Mouse (Mus musculus): ENCODE measurements around the gene Lin37. TPM values are rescaled to one million over a fixed set of nuclear protein-coding genes. Genes with fewer than 3 reads are reported as not detected.

Lin37 gene
- polyA plus RNA-seq, 1 experiment from 2014 or later, result 40.8 TPM

- ATAC-seq (replicated peaks; ENCODE audit: low FRiP score, low read depth), result no peak
- H3K27me3 ChIP-seq (ENCODE audit: insufficient read depth, low read length), result no peaks in the 10 kb centered on the region
- H3K4me2 ChIP-seq (ENCODE audit: low read length), result no peak overlapping the region
- no peaks in the 10 kb centered on the region for H3K9me3 ChIP-seq (replicated peaks; ENCODE audit: low read length)
- H3K9ac ChIP-seq (ENCODE audit: low read depth, low read length), result no peak overlapping the region
- H3K4me1 ChIP-seq (replicated peaks; ENCODE audit: insufficient read depth, low read length), result peaks cover 6% of the 10 kb centered on the region
- no peaks in the 10 kb centered on the region for H3K36me3 ChIP-seq (ENCODE audit: insufficient read depth, low read length)
- no peak overlapping the region for H3K4me3 ChIP-seq (replicated peaks; ENCODE audit: low read depth, low read length)
- no peak for DNase-seq (ENCODE audit: low spot score)
- WGBS, result 74% methylated on average over 10 of the region's 10 CpGs
- TF ChIP-seq CTCF (IDR thresholded peaks at IDR 0.05; ENCODE audit: low read depth), result no peak
- H3K27ac ChIP-seq, result no peak overlapping the region
Measured at GRCm38 (mm10) chr7:30593579-30594509, 34.2 kb upstream of the Lin37 start.

DNA sequence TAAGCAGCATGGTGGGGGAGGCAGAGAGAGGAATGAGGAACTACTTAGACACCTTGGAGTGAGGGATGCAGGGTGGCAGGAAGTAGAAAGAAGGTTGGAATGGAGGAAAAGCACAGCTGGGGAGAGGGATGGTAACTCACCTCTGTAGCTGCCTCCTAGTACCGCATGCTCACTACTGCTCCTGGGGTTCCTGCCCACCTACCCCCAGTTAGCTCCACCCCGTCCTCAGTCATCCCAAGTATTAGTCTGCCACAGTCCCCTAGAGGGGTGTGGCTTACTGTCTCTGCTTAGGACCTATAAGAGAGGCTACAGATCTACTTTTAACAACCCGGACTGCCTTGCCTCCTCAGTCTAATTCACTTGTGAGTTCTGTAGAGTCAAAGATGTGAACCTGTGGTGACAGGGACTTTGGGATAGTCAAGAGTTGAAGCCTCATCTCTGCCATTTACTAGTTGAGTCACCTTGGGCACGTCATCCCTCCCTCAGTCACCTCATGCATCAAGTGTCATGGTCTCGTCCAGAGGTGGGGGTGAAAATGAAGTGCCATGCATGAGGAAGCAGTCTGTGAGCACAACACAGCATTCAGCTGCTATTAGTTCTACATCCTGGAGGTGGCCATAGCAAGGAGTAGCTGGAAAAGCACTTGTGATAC lies 33.3 kb upstream of the Lin37 start:
- no peaks in the 10 kb centered on the region for H3K27me3 ChIP-seq (ENCODE audit: insufficient read depth, low read length)
- no peaks in the 10 kb centered on the region for H3K9me3 ChIP-seq (replicated peaks; ENCODE audit: low read length)
- TF ChIP-seq CTCF (IDR thresholded peaks at IDR 0.05; ENCODE audit: low read depth), result peak; percentile 23; the same call in 1 of the 2 replicates
- WGBS, result 35% methylated on average over 5 of the region's 5 CpGs
- ATAC-seq (replicated peaks; ENCODE audit: low FRiP score, low read depth), result no peak
- H3K4me1 ChIP-seq (replicated peaks; ENCODE audit: insufficient read depth, low read length), result peaks cover 6% of the 10 kb centered on the region
- no peak overlapping the region for H3K4me3 ChIP-seq (replicated peaks; ENCODE audit: low read depth, low read length)
- no peak overlapping the region for H3K4me2 ChIP-seq (ENCODE audit: low read length)
- H3K27ac ChIP-seq, result no peak overlapping the region
- H3K9ac ChIP-seq (ENCODE audit: low read depth, low read length), result no peak overlapping the region
- DNase-seq (ENCODE audit: low spot score), result no peak
- no peaks in the 10 kb centered on the region for H3K36me3 ChIP-seq (ENCODE audit: insufficient read depth, low read length)

DNA sequence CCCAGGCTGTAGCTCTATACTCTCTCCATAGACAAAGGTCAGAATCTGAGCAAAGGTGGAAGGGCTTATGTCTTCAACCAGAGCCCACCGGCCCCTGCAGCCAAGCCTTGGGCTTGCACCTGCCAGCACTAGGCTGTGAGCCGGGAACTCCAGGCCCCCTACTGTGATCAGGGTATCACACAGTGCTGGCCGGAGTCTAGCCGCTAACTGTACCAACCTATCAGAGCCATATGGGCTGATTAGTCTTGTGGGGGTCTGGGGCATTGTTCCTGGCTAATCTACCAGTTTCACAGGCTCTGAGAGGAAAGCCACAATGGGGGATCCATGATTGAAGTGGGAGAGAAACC lies 31.9 kb upstream of the Lin37 start:
- TF ChIP-seq CTCF (IDR thresholded peaks at IDR 0.05; ENCODE audit: low read depth), result no peak

GRCm38 (mm10) chr7:30590927-30591604 lies 31.4 kb upstream of the Lin37 start:
- Histone ChIP-seq H3K36me3 (ENCODE audit: insufficient read depth, low read length) (peaks cover 8% of the 10 kb centered on the region; the same call in 1 of the 2 replicates), H3K4me3 (replicated peaks; ENCODE audit: low read depth, low read length) (no peak overlapping the region), H3K4me2 (ENCODE audit: low read length) (no peak overlapping the region), H3K27ac (no peak overlapping the region), H3K9ac (ENCODE audit: low read depth, low read length) (0 out of 2 replicates have a peak overlapping the region, but pooled peaks have one; percentile 5), H3K9me3 (replicated peaks; ENCODE audit: low read length) (no peaks in the 10 kb centered on the region), H3K27me3 (ENCODE audit: insufficient read depth, low read length) (no peaks in the 10 kb centered on the region), H3K4me1 (replicated peaks; ENCODE audit: insufficient read depth, low read length) (peaks cover 12% of the 10 kb centered on the region)
- TF ChIP-seq CTCF (IDR thresholded peaks at IDR 0.05; ENCODE audit: low read depth), result no peak
- WGBS, result 86% methylated on average over 9 of the region's 9 CpGs
- no peak for ATAC-seq (replicated peaks; ENCODE audit: low FRiP score, low read depth)
- DNase-seq (ENCODE audit: low spot score), result no peak

More for the DNA sequence above, 31.9 kb upstream of the Lin37 start:
- DNase-seq (ENCODE audit: low spot score) (no peak), ATAC-seq (replicated peaks; ENCODE audit: low FRiP score, low read depth) (no peak)
- Histone ChIP-seq H3K4me3 (replicated peaks; ENCODE audit: low read depth, low read length) (no peak overlapping the region), H3K27ac (no peak overlapping the region), H3K4me2 (ENCODE audit: low read length) (no peak overlapping the region), H3K9ac (ENCODE audit: low read depth, low read length) (no peak overlapping the region), H3K4me1 (replicated peaks; ENCODE audit: insufficient read depth, low read length) (peaks cover 12% of the 10 kb centered on the region), H3K36me3 (ENCODE audit: insufficient read depth, low read length) (peaks cover 3% of the 10 kb centered on the region; the same call in 1 of the 2 replicates), H3K27me3 (ENCODE audit: insufficient read depth, low read length) (no peaks in the 10 kb centered on the region), H3K9me3 (replicated peaks; ENCODE audit: low read length) (no peaks in the 10 kb centered on the region)
- WGBS, result 76% methylated on average over 4 of the region's 4 CpGs

DNA sequence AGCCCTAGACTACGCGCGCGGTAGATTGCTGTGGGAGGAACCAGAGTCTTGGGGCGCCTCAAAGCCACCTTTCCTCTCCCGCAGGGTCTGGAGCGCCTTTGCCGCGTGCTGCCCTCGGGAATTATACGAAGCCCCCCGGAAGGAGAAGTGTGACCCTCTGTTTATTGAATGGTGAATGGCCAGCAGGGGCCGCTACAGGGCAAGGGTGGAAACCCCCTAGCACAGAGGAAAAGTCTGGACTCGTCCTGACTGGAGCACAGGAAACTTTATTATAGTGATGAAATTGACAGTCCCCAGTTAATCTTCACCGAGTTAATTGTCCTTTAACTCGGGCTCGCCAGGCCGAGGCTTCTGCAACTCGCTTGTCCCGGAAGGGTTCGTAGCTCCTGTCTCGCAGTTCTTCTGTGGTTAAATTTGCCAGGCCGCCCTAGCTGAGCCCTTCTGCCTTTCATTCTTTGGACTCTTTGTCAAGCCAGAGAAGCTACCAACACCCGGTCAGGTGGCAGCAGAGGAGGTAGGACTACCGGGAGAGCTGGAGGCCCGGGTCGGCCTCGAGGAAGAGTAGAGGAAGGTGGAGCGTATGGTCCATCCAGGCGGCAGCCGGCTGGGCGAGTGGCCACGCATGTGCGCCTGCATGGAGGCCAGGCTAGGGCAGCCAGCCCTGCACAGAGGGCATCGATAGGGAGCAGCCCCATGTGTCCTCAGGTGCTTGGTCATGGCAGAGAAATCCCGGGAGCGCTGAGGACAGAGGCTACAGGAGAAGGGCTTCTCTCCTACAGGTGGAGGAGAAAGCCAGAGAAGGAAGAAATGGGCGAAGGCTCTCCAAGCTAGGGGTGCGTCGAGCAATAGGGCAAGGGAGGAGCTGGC lies 30.0 kb upstream of the Lin37 start:
- peak overlapping the region; percentile 99 for H3K4me3 ChIP-seq (replicated peaks; ENCODE audit: low read depth, low read length)
- H3K4me1 ChIP-seq (replicated peaks; ENCODE audit: insufficient read depth, low read length), result peaks cover 12% of the 10 kb centered on the region
- H3K27ac ChIP-seq, result peak overlapping the region; percentile 93
- peak overlapping the region; percentile 98 for H3K9ac ChIP-seq (ENCODE audit: low read depth, low read length)
- ATAC-seq (replicated peaks; ENCODE audit: low FRiP score, low read depth) (peak; percentile 65), DNase-seq (ENCODE audit: low spot score) (peak; percentile 95)
- WGBS, result 21% methylated on average over 40 of the region's 40 CpGs
- H3K4me2 ChIP-seq (ENCODE audit: low read length), result peak overlapping the region; percentile 91
- peaks cover 18% of the 10 kb centered on the region for H3K36me3 ChIP-seq (ENCODE audit: insufficient read depth, low read length)
- no peaks in the 10 kb centered on the region for H3K9me3 ChIP-seq (replicated peaks; ENCODE audit: low read length)
- no peaks in the 10 kb centered on the region for H3K27me3 ChIP-seq (ENCODE audit: insufficient read depth, low read length)
- peak; percentile 94 for TF ChIP-seq CTCF (IDR thresholded peaks at IDR 0.05; ENCODE audit: low read depth)
